Mouse (Mus musculus) stomach, postnatal 0 days (tissue): ENCODE results near the gene Aspscr1. TPM values are rescaled to one million over a fixed set of nuclear protein-coding genes. Genes with fewer than 3 reads are reported as not detected.

ENCODE experiments used
- ATAC-seq: fragments of 200-750 bp; cut with Nextera tagmentation; 2 replicates; pipeline ENCODE4 v1.8.0; 2017; ENCODE audit not compliant: low FRiP score, low TSS enrichment
- DNase-seq: peaks from one replicate; pipeline ENCODE4 v3.0.0-alpha.2; 2016; ENCODE audit warnings: low spot score
- H3K27ac ChIP-seq: fragments of 300-500 bp; sonication (generic); replicated peaks from 2 replicates; pipeline ENCODE4 v1.5.1; 2014; ENCODE audit warnings: mild to moderate bottlenecking, control low read depth
- H3K27me3 ChIP-seq: fragments of 300-500 bp; sonication (generic); 2 replicates; pipeline ENCODE4 v1.6.1; 2014; ENCODE audit warnings: low read length; ENCODE audit not compliant: control insufficient read depth, insufficient read depth
- H3K36me3 ChIP-seq: fragments of 300-500 bp; sonication (generic); 2 replicates; pipeline ENCODE4 v1.6.1; 2014; ENCODE audit warnings: low read length, mixed read lengths; ENCODE audit not compliant: control insufficient read depth, insufficient read depth
- H3K4me1 ChIP-seq: fragments of 300-500 bp; sonication (generic); replicated peaks from 2 replicates; pipeline ENCODE4 v1.6.1; 2014; ENCODE audit warnings: antibody characterized with exemption; ENCODE audit not compliant: control insufficient read depth, insufficient read depth
- H3K4me2 ChIP-seq: fragments of 300-500 bp; sonication (generic); replicated peaks from 2 replicates; pipeline ENCODE4 v1.6.1; 2014; ENCODE audit warnings: low read depth, mild to moderate bottlenecking, control low read depth, moderate library complexity
- H3K4me3 ChIP-seq: fragments of 300-500 bp; sonication (generic); 2 replicates; pipeline ENCODE4 v1.5.1; 2014; ENCODE audit warnings: low read depth, low read length, control low read depth
- H3K9ac ChIP-seq: fragments of 300-500 bp; sonication (generic); 2 replicates; pipeline ENCODE4 v1.6.1; 2014; ENCODE audit warnings: mild to moderate bottlenecking, low read length, control low read depth, mixed read lengths
- H3K9me3 ChIP-seq: fragments of 300-500 bp; sonication (generic); 2 replicates; pipeline ENCODE4 v1.6.1; 2016; ENCODE audit warnings: low read length; ENCODE audit not compliant: control insufficient read depth
- CTCF ChIP-seq: IDR thresholded peaks from 2 replicates; pipeline ENCODE4 v1.5.1; 2016; ENCODE audit warnings: antibody characterized with exemption, low read depth, mild to moderate bottlenecking, moderate library complexity
- EP300 ChIP-seq: optimal IDR thresholded peaks from 2 replicates; pipeline ENCODE3; 2016; ENCODE audit warnings: antibody characterized with exemption
- WGBS: fragments of 180-500 bp; shearing (Covaris S2); extraction: QIAGEN DNeasy Blood & Tissue Kit; methylation state at CpG from one replicate; pipeline ENCODE4 v1.1.7; 2014; 5-methylcytosine and 5-hydroxymethylcytosine counted together
- polyA plus RNA-seq: library from polyadenylated mRNA; unstranded; fragments of >200 nt; fragmentation: Nextera tagmentation; extraction: Ambion mirVana; gene quantifications from 2 replicates; pipeline ENCODE4 v1.2.1, GENCODE M21; 2015

Gene Aspscr1
- polyA plus RNA-seq, 1 experiment from 2014 or later = 74.1 TPM

GRCm38 (mm10) chr11:120627468-120628300, 45.1 kb upstream of the Aspscr1 start:
- DNase-seq = no peak
- no peak for TF ChIP-seq EP300
- TF ChIP-seq CTCF = no peak
- no peak overlapping the region for H3K4me2 ChIP-seq
- 76% methylated on average over 22 of the region's 22 CpGs for WGBS
- H3K27me3 ChIP-seq = no peaks in the 10 kb centered on the region
- H3K27ac ChIP-seq = peak overlapping the region; percentile 40; the same call in 1 of the 2 replicates
- H3K36me3 ChIP-seq = no peaks in the 10 kb centered on the region; the same call in 1 of the 2 replicates
- H3K4me1 ChIP-seq = peaks cover 11% of the 10 kb centered on the region
- no peak overlapping the region for H3K9ac ChIP-seq
- no peaks in the 10 kb centered on the region for H3K9me3 ChIP-seq
- ATAC-seq = no peak
- no peak overlapping the region for H3K4me3 ChIP-seq

DNA sequence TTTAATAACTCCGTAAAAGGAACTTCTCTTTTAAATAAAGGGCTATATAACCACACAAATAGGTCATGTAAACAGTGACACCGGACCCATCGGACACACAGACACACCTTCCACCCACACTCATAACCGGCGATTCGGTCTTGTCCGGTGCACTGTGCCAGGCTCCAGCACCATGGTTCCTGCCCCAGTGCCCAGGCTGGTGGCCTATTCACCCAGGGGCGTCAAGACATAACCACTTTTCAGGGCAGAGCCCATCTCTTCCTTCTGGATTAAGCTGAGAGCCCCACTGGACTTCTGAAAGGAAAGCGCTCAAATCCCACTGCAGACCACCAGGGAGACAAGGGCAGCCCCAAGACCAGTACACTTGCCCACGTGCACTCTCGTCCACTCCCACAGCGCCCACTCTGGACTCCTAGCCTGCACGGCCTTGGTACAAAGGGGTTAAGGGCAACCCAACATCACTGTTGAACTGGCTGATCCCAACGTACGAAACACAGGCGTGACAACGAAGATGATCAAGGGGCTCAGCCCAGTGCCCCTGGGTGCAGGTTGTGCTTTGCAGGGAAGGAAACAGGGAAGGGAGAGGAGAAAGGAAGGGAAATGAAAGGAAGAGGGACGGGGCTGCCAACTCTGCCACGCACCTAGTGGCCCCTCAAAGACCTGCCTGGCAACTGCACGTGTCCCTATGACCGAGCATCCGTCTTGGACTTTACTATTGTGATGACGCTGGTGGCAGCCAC, 44.0 kb upstream of the Aspscr1 start:
- DNase-seq = peak; percentile 13
- H3K4me3 ChIP-seq = no peak overlapping the region
- 87% methylated on average over 23 of the region's 23 CpGs for WGBS

DNA sequence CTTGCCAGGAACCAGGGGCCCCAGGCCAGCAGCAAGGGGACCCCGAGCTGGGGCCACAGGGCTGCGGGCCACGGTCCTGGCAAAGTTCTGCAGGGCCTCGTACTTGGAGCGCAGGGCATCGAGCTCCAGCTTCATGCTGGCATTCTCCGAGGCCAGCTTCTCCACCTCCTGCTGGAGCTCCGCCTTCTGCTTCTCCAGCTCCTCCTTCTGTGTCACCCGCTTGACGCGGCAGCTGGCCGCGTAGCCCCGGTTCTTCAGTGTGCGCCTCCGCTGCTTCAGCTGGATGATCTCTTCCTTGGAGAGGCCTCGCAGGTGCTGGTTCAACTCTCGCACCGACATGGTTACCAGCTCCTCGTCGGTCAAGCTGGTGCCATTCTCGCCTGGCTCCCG, 43.4 kb upstream of the Aspscr1 start:
- no peak for TF ChIP-seq CTCF
- no peak for TF ChIP-seq EP300

More for the DNA sequence above, 44.0 kb upstream of the Aspscr1 start:
- Histone ChIP-seq H3K4me2 (no peak overlapping the region), H3K27ac (no peak overlapping the region), H3K27me3 (no peaks in the 10 kb centered on the region), H3K4me1 (peaks cover 11% of the 10 kb centered on the region), H3K9me3 (no peaks in the 10 kb centered on the region), H3K36me3 (no peaks in the 10 kb centered on the region), H3K9ac (no peak overlapping the region)
- ATAC-seq = no peak
- TF ChIP-seq EP300 = no peak
- TF ChIP-seq CTCF = no peak

DNA sequence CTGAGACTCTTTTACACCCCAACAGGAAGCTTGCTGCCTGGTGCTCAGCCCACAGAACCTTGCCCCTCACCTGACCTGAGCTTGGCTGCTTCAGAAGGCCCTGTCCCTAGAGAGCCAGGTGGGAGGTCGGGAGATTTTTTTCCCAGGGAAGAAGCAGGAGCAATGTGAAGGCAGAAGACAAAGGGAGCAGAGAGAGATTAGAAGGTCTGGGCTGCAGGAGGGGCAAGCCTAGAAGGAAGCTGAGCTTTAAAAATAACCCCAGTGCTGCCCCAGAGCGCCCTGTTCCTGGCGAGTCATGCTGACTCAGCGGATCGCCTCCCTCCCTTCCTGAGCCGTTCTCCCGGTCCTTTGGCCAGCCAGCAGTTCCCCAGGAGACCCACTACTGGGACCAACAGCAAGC, 42.9 kb upstream of the Aspscr1 start:
- peak overlapping the region; percentile 51 for H3K9ac ChIP-seq
- H3K9me3 ChIP-seq = no peaks in the 10 kb centered on the region
- peak; percentile 20; the same call in 1 of the 2 replicates for ATAC-seq
- peaks cover 11% of the 10 kb centered on the region for H3K4me1 ChIP-seq
- H3K4me3 ChIP-seq = peak overlapping the region; percentile 18
- peak; percentile 88 for DNase-seq
- H3K36me3 ChIP-seq = no peaks in the 10 kb centered on the region
- TF ChIP-seq EP300 = no peak
- TF ChIP-seq CTCF = no peak
- peak overlapping the region; percentile 82 for H3K4me2 ChIP-seq
- no peaks in the 10 kb centered on the region for H3K27me3 ChIP-seq
- 26% methylated on average over 7 of the region's 7 CpGs for WGBS
- H3K27ac ChIP-seq = peak overlapping the region; percentile 97

More for the DNA sequence above, 43.4 kb upstream of the Aspscr1 start:
- H3K4me3 ChIP-seq = peak overlapping the region; percentile 18; the same call in 1 of the 2 replicates
- peak overlapping the region; percentile 51 for H3K9ac ChIP-seq
- no peaks in the 10 kb centered on the region for H3K9me3 ChIP-seq
- peak overlapping the region; percentile 82 for H3K4me2 ChIP-seq
- H3K27ac ChIP-seq = peak overlapping the region; percentile 97
- H3K4me1 ChIP-seq = peaks cover 11% of the 10 kb centered on the region
- ATAC-seq = no peak
- WGBS = 53% methylated on average over 23 of the region's 23 CpGs
- peak; percentile 80 for DNase-seq
- no peaks in the 10 kb centered on the region for H3K36me3 ChIP-seq
- H3K27me3 ChIP-seq = no peaks in the 10 kb centered on the region

DNA sequence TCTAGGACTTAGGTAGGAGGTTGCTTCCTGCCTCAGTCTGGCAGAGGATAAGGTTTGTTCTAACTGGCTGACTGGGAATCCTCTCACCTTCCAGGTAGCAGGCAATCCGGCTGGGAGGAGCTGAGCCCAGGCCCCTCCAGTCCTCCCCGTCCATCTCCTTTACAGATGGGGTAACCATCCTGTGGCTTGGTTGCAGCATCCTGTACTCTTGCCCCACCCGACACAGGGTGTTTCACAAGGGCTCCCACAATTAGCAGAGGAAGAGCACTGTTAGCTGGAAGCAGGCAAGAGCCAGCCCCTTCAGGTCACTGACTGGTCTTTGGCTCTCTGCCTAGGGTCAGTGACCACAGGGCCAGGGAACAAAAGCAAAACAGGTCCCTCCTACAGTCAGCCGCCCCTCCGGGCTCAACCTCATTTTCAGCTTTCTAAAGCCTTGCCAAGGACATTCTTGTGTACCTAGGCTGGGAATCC, 42.3 kb upstream of the Aspscr1 start:
- no peaks in the 10 kb centered on the region for H3K9me3 ChIP-seq
- H3K9ac ChIP-seq = peak overlapping the region; percentile 51
- peak overlapping the region; percentile 82 for H3K4me2 ChIP-seq
- no peaks in the 10 kb centered on the region for H3K27me3 ChIP-seq
- H3K4me3 ChIP-seq = peak overlapping the region; percentile 18
- DNase-seq (peak; percentile 64), ATAC-seq (no peak)
- H3K36me3 ChIP-seq = no peaks in the 10 kb centered on the region
- H3K4me1 ChIP-seq = peaks cover 8% of the 10 kb centered on the region
- WGBS = 47% methylated on average over 5 of the region's 5 CpGs
- TF ChIP-seq EP300 (no peak), CTCF (no peak)
- peak overlapping the region; percentile 97 for H3K27ac ChIP-seq
